Mouse (Mus musculus) midbrain, embryonic 13.5 days (tissue): Measurements from ENCODE around the gene Snx30. TPM values are rescaled to one million over a fixed set of nuclear protein-coding genes. Genes with fewer than 3 reads are reported as not detected.

Experiments used
- ATAC-seq: fragments of 200-750 bp; cut with Nextera tagmentation; 2 replicates; pipeline ENCODE4 v1.8.0; 2017; ENCODE audit warnings: mild to moderate bottlenecking, moderate TSS enrichment, moderate library complexity
- H3K27ac ChIP-seq: fragments of 300-500 bp; sonication (generic); 2 replicates; pipeline ENCODE4 v1.5.1; 2015; ENCODE audit warnings: inconsistent platforms, mild to moderate bottlenecking, moderate library complexity
- H3K27me3 ChIP-seq: fragments of 300-500 bp; sonication (generic); 2 replicates; pipeline ENCODE4 v1.6.1; 2015; ENCODE audit warnings: mild to moderate bottlenecking, inconsistent platforms
- H3K36me3 ChIP-seq: fragments of 300-500 bp; sonication (generic); 2 replicates; pipeline ENCODE4 v1.6.1; 2015; ENCODE audit warnings: mild to moderate bottlenecking, inconsistent platforms
- H3K4me1 ChIP-seq: fragments of 300-500 bp; sonication (generic); replicated peaks from 2 replicates; pipeline ENCODE4 v1.6.1; 2015; ENCODE audit warnings: inconsistent platforms
- H3K4me2 ChIP-seq: fragments of 300-500 bp; sonication (generic); replicated peaks from 2 replicates; pipeline ENCODE4 v1.6.1; 2015; ENCODE audit warnings: moderate library complexity, mild to moderate bottlenecking, inconsistent platforms
- H3K4me3 ChIP-seq: fragments of 300-500 bp; sonication (generic); replicated peaks from 2 replicates; pipeline ENCODE4 v1.5.1; 2015; ENCODE audit warnings: mild to moderate bottlenecking, inconsistent platforms
- H3K9ac ChIP-seq: fragments of 300-500 bp; sonication (generic); replicated peaks from 2 replicates; pipeline ENCODE4 v1.6.1; 2015; ENCODE audit warnings: mild to moderate bottlenecking, inconsistent platforms
- H3K9me3 ChIP-seq: fragments of 300-500 bp; sonication (generic); 2 replicates; pipeline ENCODE4 v1.6.1; 2016; ENCODE audit warnings: mild to moderate bottlenecking, inconsistent platforms
- WGBS: fragments of 180-500 bp; shearing (Covaris S2); methylation state at CpG from one replicate; pipeline ENCODE4 v1.1.7; 2015; 5-methylcytosine and 5-hydroxymethylcytosine counted together
- polyA plus RNA-seq: library from polyadenylated mRNA; unstranded; fragments of >200 nt; fragmentation: Nextera tagmentation; extraction: Ambion mirVana; gene quantifications from 2 replicates; pipeline ENCODE4 v1.2.1, GENCODE M21; 2015

Snx30 gene
- polyA plus RNA-seq, 1 experiment from 2014 or later: 14.3 TPM

GRCm38 (mm10) chr4:59880725-59881124, 75.1 kb downstream of the Snx30 start:
- peaks cover 31% of the 10 kb centered on the region for H3K36me3 ChIP-seq
- no peak overlapping the region for H3K4me2 ChIP-seq
- H3K9me3 ChIP-seq: no peaks in the 10 kb centered on the region
- H3K4me1 ChIP-seq: no peaks in the 10 kb centered on the region
- 91% methylated on average over 5 of the region's 5 CpGs for whole genome bisulfite sequencing
- no peak overlapping the region for H3K27ac ChIP-seq
- H3K9ac ChIP-seq: no peak overlapping the region
- no peaks in the 10 kb centered on the region for H3K27me3 ChIP-seq
- no peak overlapping the region for H3K4me3 ChIP-seq
- ATAC-seq: no peak

GRCm38 (mm10) chr4:59881210-59881609, 75.6 kb downstream of the Snx30 start:
- no peak for ATAC-seq
- no peaks in the 10 kb centered on the region for H3K4me1 ChIP-seq
- WGBS: 91% methylated on average over 2 of the region's 2 CpGs
- H3K36me3 ChIP-seq: peaks cover 33% of the 10 kb centered on the region
- no peak overlapping the region for H3K4me2 ChIP-seq
- no peak overlapping the region for H3K9ac ChIP-seq
- no peak overlapping the region for H3K4me3 ChIP-seq
- H3K27ac ChIP-seq: no peak overlapping the region
- H3K27me3 ChIP-seq: no peaks in the 10 kb centered on the region
- no peaks in the 10 kb centered on the region for H3K9me3 ChIP-seq

- Histone ChIP-seq H3K27me3 (no peaks in the 10 kb centered on the region), H3K27ac (no peak overlapping the region), H3K4me1 (no peaks in the 10 kb centered on the region), H3K9ac (no peak overlapping the region), H3K4me3 (no peak overlapping the region), H3K4me2 (no peak overlapping the region), H3K9me3 (no peaks in the 10 kb centered on the region), H3K36me3 (peaks cover 36% of the 10 kb centered on the region)
- no peak for ATAC-seq
- WGBS: 89% methylated on average over 6 of the region's 6 CpGs
Observed at GRCm38 (mm10) chr4:59884136-59884696, 78.6 kb downstream of the Snx30 start.

GRCm38 (mm10) chr4:59886281-59886680, 80.6 kb downstream of the Snx30 start:
- peaks cover 30% of the 10 kb centered on the region for H3K36me3 ChIP-seq
- no peak overlapping the region for H3K9ac ChIP-seq
- 92% methylated on average over 6 of the region's 6 CpGs for WGBS
- no peaks in the 10 kb centered on the region for H3K27me3 ChIP-seq
- H3K4me3 ChIP-seq: no peak overlapping the region
- H3K4me1 ChIP-seq: no peaks in the 10 kb centered on the region
- ATAC-seq: no peak
- no peaks in the 10 kb centered on the region for H3K9me3 ChIP-seq
- no peak overlapping the region for H3K27ac ChIP-seq
- no peak overlapping the region for H3K4me2 ChIP-seq

- H3K4me2 ChIP-seq: no peak overlapping the region
- H3K27ac ChIP-seq: no peak overlapping the region
- peaks cover 26% of the 10 kb centered on the region for H3K36me3 ChIP-seq
- no peak overlapping the region for H3K4me3 ChIP-seq
- H3K9me3 ChIP-seq: no peaks in the 10 kb centered on the region
- no peaks in the 10 kb centered on the region for H3K4me1 ChIP-seq
- ATAC-seq: no peak
- H3K27me3 ChIP-seq: no peaks in the 10 kb centered on the region
- WGBS: 93% methylated on average over 5 of the region's 5 CpGs
- H3K9ac ChIP-seq: no peak overlapping the region
Observed at GRCm38 (mm10) chr4:59887011-59887410, 81.4 kb downstream of the Snx30 start.

GRCm38 (mm10) chr4:59888014-59888413, 82.4 kb downstream of the Snx30 start:
- no peak for ATAC-seq
- Histone ChIP-seq H3K4me2 (no peak overlapping the region), H3K27me3 (no peaks in the 10 kb centered on the region), H3K27ac (no peak overlapping the region), H3K36me3 (peaks cover 18% of the 10 kb centered on the region), H3K9me3 (no peaks in the 10 kb centered on the region), H3K9ac (no peak overlapping the region), H3K4me3 (no peak overlapping the region), H3K4me1 (no peaks in the 10 kb centered on the region)
- WGBS: 88% methylated on average over 5 of the region's 5 CpGs

GRCm38 (mm10) chr4:59890086-59890600, 84.5 kb downstream of the Snx30 start:
- H3K27ac ChIP-seq: no peak overlapping the region
- no peak overlapping the region for H3K4me2 ChIP-seq
- H3K9ac ChIP-seq: no peak overlapping the region
- no peaks in the 10 kb centered on the region for H3K9me3 ChIP-seq
- H3K4me1 ChIP-seq: no peaks in the 10 kb centered on the region
- no peaks in the 10 kb centered on the region for H3K27me3 ChIP-seq
- H3K36me3 ChIP-seq: peaks cover 27% of the 10 kb centered on the region
- ATAC-seq: no peak
- H3K4me3 ChIP-seq: no peak overlapping the region
- WGBS: 91% methylated on average over 6 of the region's 6 CpGs

- Histone ChIP-seq H3K27ac (no peak overlapping the region), H3K9me3 (no peaks in the 10 kb centered on the region), H3K27me3 (no peaks in the 10 kb centered on the region), H3K4me2 (no peak overlapping the region), H3K4me1 (no peaks in the 10 kb centered on the region), H3K9ac (no peak overlapping the region), H3K36me3 (peaks cover 25% of the 10 kb centered on the region), H3K4me3 (no peak overlapping the region)
- ATAC-seq: peak; percentile 5; the same call in 1 of the 2 replicates
- 87% methylated on average over 10 of the region's 10 CpGs for WGBS
Observed at GRCm38 (mm10) chr4:59891723-59892416, 86.2 kb downstream of the Snx30 start.

- H3K9me3 ChIP-seq: no peaks in the 10 kb centered on the region
- H3K36me3 ChIP-seq: peaks cover 33% of the 10 kb centered on the region
- H3K9ac ChIP-seq: no peak overlapping the region
Observed at GRCm38 (mm10) chr4:59892731-59893130, 87.1 kb downstream of the Snx30 start.

GRCm38 (mm10) chr4:59894415-59894814, 88.8 kb downstream of the Snx30 start:
- no peak for ATAC-seq
- H3K36me3 ChIP-seq: peaks cover 48% of the 10 kb centered on the region
- H3K4me1 ChIP-seq: no peaks in the 10 kb centered on the region
- H3K27me3 ChIP-seq: no peaks in the 10 kb centered on the region
- 92% methylated on average over 8 of the region's 8 CpGs for WGBS
- no peak overlapping the region for H3K4me3 ChIP-seq
- no peaks in the 10 kb centered on the region for H3K9me3 ChIP-seq
- H3K27ac ChIP-seq: no peak overlapping the region
- no peak overlapping the region for H3K9ac ChIP-seq
- no peak overlapping the region for H3K4me2 ChIP-seq

More at GRCm38 (mm10) chr4:59892731-59893130, 87.1 kb downstream of the Snx30 start:
- Histone ChIP-seq H3K4me3 (no peak overlapping the region), H3K4me1 (no peaks in the 10 kb centered on the region), H3K27me3 (no peaks in the 10 kb centered on the region), H3K27ac (no peak overlapping the region), H3K4me2 (no peak overlapping the region)
- 92% methylated on average over 5 of the region's 5 CpGs for WGBS
- no peak for ATAC-seq

GRCm38 (mm10) chr4:59894977-59895575, 89.4 kb downstream of the Snx30 start:
- no peak overlapping the region for H3K27ac ChIP-seq
- H3K9ac ChIP-seq: no peak overlapping the region
- no peaks in the 10 kb centered on the region for H3K9me3 ChIP-seq
- H3K4me1 ChIP-seq: no peaks in the 10 kb centered on the region
- no peak for ATAC-seq
- no peaks in the 10 kb centered on the region for H3K27me3 ChIP-seq
- no peak overlapping the region for H3K4me2 ChIP-seq
- 90% methylated on average over 3 of the region's 3 CpGs for WGBS
- H3K4me3 ChIP-seq: no peak overlapping the region
- H3K36me3 ChIP-seq: peaks cover 53% of the 10 kb centered on the region

- Histone ChIP-seq H3K9me3 (no peaks in the 10 kb centered on the region), H3K4me3 (no peak overlapping the region), H3K27ac (no peak overlapping the region), H3K9ac (no peak overlapping the region), H3K4me1 (no peaks in the 10 kb centered on the region), H3K4me2 (no peak overlapping the region), H3K27me3 (no peaks in the 10 kb centered on the region), H3K36me3 (peaks cover 53% of the 10 kb centered on the region)
- ATAC-seq: no peak
- WGBS: 65% methylated on average over 5 of the region's 5 CpGs
Observed at GRCm38 (mm10) chr4:59896000-59896399, 90.4 kb downstream of the Snx30 start.
